Mouse (Mus musculus) spleen, postnatal 10 days (tissue): Measurements from ENCODE around the gene Crlf2.

Source experiments
- DNase-seq, 2 experiments: peaks; one replicate each; pipeline ENCODE4 v3.0.0; 2021 to 2022; ENCODE audit warnings: low spot score in 2 of 2

The Crlf2 gene

DNA sequence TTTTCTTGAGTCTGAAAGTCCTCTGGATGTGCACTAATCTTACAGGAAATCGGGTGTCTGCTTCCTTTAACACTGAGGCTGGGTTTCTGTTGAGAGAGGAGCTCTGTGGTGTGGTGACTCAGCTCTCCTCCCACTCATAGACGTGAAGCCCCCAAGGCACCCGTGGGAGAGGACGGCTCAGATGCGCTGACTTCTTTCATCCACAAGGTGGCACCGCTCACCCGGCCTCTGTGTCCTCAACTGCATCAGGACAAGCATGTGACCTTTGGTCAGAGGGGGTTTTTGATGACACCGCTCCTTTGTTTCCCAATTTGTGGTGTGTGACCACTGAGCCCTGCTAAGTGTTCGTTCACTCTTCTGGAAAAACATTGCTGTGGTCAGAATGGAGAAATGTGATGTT lies 10.1 kb downstream of the Crlf2 start:
- peak in 1 of 2 experiments; percentile 50 for DNase-seq

GRCm38 (mm10) chr5:109547112-109547511 lies 11.7 kb downstream of the Crlf2 start:
- DNase-seq = no peak

DNA sequence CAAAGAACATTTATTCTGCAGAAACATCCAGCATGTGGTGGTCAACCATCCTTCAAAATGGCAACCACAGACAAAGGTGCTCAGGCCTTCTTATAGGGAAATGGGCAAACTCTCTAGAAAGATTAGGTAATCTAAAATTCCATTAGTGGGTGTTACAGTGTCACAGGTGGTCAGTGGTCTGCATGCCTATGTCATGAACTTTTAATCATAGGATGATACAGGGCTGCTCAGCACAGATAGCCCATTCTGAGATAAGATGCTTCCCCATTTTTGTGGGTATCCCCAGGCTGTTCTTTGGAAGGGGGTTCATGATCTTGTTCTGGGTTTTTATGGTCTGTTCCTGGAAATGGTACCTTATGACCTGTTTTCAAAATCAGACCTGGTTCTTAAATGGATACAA lies 49.1 kb downstream of the Crlf2 start:
- DNase-seq = no peak

GRCm38 (mm10) chr5:109506729-109507128 lies 52.1 kb downstream of the Crlf2 start:
- DNase-seq = peak in 1 of 2 experiments; percentile 16
